Mouse (Mus musculus) spleen, postnatal 36 days (tissue): ENCODE results near the gene Celf6.

Experiments used
- DNase-seq, 2 experiments: peaks; one replicate each; pipeline ENCODE4 v3.0.0; 2022; ENCODE audit warnings: low spot score in 2 of 2, mixed read lengths in 1 of 2

Celf6 gene

GRCm38 (mm10) chr9:59577844-59578504 is at the start of gene Celf6:
Gene Celf6, plus strand, starts transcription at chr9:59577917.
- peak; percentile 41 to 45 for DNase-seq

- no peak for DNase-seq
Observed at GRCm38 (mm10) chr9:59528274-59528673, 49.4 kb upstream of the Celf6 start.

- DNase-seq = no peak
Observed at GRCm38 (mm10) chr9:59531645-59532044, 46.1 kb upstream of the Celf6 start.

DNA sequence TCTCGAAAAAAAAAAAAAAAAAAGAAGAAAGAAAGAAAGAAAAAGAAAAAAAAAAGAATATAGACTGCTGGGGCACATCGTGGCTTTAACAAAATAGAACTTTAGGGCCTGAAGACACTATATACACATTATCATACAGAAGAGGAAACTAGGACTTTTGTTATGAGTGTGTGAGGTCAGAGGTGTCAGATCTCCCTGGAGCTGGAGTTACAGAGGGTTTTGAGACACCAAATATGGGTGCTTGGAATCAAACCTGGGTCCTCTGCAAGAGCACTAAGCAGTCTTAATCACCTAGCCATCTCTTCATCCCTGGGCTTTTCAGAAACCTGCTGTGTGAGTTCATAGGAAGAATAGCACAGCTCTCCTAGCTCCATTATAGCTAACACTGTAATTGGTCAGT is 44.3 kb upstream of the Celf6 start:
- no peak for DNase-seq

DNA sequence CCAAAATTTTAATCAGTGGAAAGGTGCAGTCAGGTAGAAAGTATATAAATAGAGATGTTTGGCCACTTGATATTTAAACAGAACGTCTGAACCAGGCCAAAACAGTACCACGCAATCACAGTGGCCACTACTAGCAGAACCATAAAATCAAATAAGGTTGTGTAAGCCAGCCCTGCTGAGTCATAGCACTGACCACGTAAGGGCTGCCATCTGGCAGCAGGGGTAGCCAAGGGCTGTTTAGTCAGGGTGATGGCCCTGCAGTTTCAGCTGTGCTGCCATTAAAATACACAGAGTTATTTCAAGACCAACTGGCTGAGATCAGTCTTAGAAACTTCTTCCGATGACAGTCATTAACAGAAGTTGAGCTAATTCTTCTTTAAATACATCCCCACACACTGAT is 43.8 kb upstream of the Celf6 start:
- no peak for DNase-seq

- no peak for DNase-seq
Observed at GRCm38 (mm10) chr9:59537651-59538050, 40.1 kb upstream of the Celf6 start.

- DNase-seq = peak; percentile 67 to 71
Observed at GRCm38 (mm10) chr9:59539441-59540137, 38.1 kb upstream of the Celf6 start, which contains the start of the genes Hexa and Tmem202. Gene Hexa, plus strand, starts transcription at chr9:59539540. Gene Tmem202, minus strand, starts transcription at chr9:59539847.

GRCm38 (mm10) chr9:59541617-59542016 is 36.1 kb upstream of the Celf6 start:
- DNase-seq = no peak

DNA sequence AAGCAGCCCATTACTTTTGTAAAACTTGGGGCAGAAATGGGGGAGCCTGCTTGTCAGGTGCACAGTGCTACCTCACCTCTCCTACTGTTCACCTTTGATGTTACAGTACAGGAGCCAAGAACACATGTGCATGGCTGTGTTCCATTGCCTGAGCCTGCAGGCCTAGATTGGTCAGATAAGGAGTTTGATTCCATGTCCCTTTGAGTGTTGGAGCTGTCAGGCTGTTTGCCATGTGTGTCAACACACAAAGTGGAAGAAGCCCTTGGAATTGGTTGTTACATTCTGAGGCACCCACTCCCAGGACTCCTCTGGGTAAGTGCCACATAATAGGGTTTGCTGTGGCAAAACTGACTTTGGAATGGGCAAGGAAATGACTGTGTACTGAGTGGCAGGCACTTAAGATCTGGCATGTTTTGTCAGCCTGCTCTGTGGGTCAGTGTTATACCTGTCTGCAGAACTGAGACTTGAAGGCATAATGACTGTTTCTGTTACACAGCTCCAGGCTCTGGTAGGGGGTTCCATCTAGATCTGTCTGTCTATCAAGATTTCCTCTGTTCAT is 34.9 kb upstream of the Celf6 start:
- DNase-seq = no peak

GRCm38 (mm10) chr9:59544739-59545138 is 33.0 kb upstream of the Celf6 start:
- peak; percentile 14 to 29 for DNase-seq

- no peak for DNase-seq
Observed at GRCm38 (mm10) chr9:59547869-59548268, 29.8 kb upstream of the Celf6 start.

DNA sequence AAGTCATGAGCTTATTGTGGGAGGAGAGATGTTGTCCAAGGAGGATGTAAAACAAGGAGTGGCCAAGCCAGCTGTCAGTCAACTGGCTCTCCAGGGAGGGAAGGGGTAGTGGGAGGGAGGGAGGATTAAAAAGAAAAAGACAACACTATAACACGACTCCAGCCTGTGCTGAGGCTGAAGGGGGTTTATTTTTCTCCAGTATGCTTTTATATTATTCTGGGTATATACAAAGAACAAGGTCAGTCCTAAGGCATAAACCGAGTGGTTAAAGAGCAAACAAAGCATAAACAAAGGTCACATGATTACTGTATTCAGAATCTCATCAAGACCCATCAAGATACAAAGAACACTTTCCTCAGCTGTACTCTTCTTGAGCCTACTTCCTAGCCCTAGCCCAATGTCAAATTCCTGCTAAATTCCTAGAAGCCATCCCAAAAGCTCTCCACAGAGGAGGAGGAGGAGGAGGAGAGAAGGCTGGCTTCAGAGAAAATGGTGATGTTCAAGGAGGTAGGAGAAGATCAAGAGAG is 28.7 kb upstream of the Celf6 start:
- no peak for DNase-seq

- DNase-seq = no peak
Observed at GRCm38 (mm10) chr9:59550077-59550476, 27.6 kb upstream of the Celf6 start.

DNA sequence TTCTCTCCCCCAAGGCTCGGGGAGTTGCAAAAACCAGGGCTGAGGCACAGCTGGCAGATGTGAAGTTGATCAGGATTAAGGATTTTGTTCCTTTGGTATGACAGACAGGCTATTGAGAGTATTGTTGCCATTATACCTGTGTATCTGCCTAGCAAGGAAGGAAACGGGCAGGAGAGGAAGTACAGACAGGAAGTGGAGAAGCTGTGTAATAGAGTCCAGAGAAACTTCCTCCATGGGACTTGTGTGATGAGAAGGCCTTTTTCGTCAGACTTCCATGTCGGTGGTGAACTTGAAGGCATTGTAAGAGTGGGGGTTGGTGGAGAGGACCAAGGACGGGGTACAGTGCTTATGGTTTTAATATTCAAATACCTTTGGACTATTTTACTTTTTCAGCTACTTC is 26.7 kb upstream of the Celf6 start:
- DNase-seq = no peak

GRCm38 (mm10) chr9:59551620-59552031 is 26.1 kb upstream of the Celf6 start:
- no peak for DNase-seq

DNA sequence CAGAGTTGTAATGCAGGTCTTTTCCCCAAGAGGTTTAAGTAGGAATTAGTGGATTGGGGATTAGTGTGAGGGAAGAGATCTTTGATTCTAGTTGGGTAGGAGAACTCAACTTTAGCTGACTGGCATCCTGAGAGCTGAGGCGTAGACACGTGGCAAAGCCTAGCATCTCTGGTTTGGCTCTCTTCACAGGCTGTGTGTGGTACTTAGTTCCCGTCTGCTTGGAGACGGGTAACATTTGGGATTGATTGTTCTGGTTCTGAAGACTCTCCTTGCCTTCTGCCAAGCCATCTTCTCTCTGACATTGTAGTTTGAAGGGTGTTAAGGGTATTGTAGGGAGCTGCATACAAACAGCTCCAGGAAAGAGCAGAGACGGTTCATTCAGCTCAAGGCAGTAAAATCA is 25.1 kb upstream of the Celf6 start:
- DNase-seq = no peak

GRCm38 (mm10) chr9:59553719-59554118 is 24.0 kb upstream of the Celf6 start:
- no peak for DNase-seq

GRCm38 (mm10) chr9:59565600-59565999 is 12.1 kb upstream of the Celf6 start:
- DNase-seq = peak; percentile 75 to 76

- peak; percentile 53 to 60 for DNase-seq
Observed at GRCm38 (mm10) chr9:59567111-59567510, 10.6 kb upstream of the Celf6 start.

- no peak for DNase-seq
Observed at GRCm38 (mm10) chr9:59571852-59572251, 5.9 kb upstream of the Celf6 start.

GRCm38 (mm10) chr9:59577401-59577800 is 316 bp upstream of the Celf6 start:
- no peak for DNase-seq

- DNase-seq = peak in 1 of 2 experiments; percentile 3
Observed at GRCm38 (mm10) chr9:59578505-59578867, 769 bp downstream of the Celf6 start.

DNA sequence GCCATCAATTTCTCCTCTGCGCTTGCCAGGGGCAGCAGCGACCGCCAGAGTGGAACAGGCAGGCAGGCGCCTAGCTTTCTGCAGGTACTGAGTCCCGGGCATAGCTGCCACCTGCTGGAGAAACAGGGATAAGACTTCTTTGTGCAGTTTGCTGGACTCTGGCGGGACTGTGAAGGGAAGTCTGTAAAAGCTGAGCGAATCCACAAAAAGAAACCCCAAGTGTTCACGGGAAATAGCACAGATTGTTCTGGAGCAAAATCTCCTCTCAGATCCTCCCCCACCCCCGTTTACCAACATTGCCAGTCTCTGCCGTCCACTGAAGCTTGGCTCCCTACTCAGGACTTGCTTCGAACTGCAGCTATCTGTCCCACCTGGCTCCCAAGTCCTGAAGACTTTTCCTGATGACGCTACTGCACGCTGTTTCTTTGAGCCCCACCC is 7.2 kb downstream of the Celf6 start:
- DNase-seq = peak; percentile 44 to 51
